Mouse (Mus musculus) hindbrain, embryonic 11.5 days (tissue): ENCODE data around the gene Mid1. TPM values are rescaled to one million over a fixed set of nuclear protein-coding genes. Genes with fewer than 3 reads are reported as not detected.

Source experiments
- ATAC-seq: fragments of 200-750 bp; cut with Nextera tagmentation; 2 replicates; pipeline ENCODE4 v1.8.0; 2017; ENCODE audit warnings: mild to moderate bottlenecking, moderate TSS enrichment, moderate library complexity; ENCODE audit not compliant: low FRiP score
- DNase-seq: peaks from one replicate; pipeline ENCODE4 v3.0.0-alpha.2; 2015; ENCODE audit warnings: low spot score
- H3K27ac ChIP-seq: fragments of 300-500 bp; sonication (generic); 2 replicates; pipeline ENCODE4 v1.5.1; 2014; ENCODE audit warnings: mild to moderate bottlenecking, low read depth, low read length
- H3K27me3 ChIP-seq: fragments of 300-500 bp; sonication (generic); 2 replicates; pipeline ENCODE4 v1.6.1; 2014; ENCODE audit warnings: mild to moderate bottlenecking, low read length, moderate library complexity, mixed read lengths; ENCODE audit not compliant: control insufficient read depth, insufficient read depth
- H3K36me3 ChIP-seq: fragments of 300-500 bp; sonication (generic); 2 replicates; pipeline ENCODE4 v1.6.1; 2014; ENCODE audit warnings: mild to moderate bottlenecking, low read length, moderate library complexity, mixed read lengths; ENCODE audit not compliant: control insufficient read depth, insufficient read depth
- H3K4me1 ChIP-seq: fragments of 300-500 bp; sonication (generic); replicated peaks from 2 replicates; pipeline ENCODE4 v1.6.1; 2014; ENCODE audit warnings: low read length, mixed read lengths; ENCODE audit not compliant: control insufficient read depth, insufficient read depth
- H3K4me2 ChIP-seq: fragments of 300-500 bp; sonication (generic); replicated peaks from 2 replicates; pipeline ENCODE4 v1.6.1; 2014; ENCODE audit warnings: mild to moderate bottlenecking, low read depth, low read length
- H3K4me3 ChIP-seq: fragments of 300-500 bp; sonication (generic); 2 replicates; pipeline ENCODE4 v1.5.1; 2014; ENCODE audit warnings: low read depth, low read length
- H3K9ac ChIP-seq: fragments of 300-500 bp; sonication (generic); 2 replicates; pipeline ENCODE4 v1.6.1; 2014; ENCODE audit warnings: low read depth, low read length
- H3K9me3 ChIP-seq: fragments of 300-500 bp; sonication (generic); 2 replicates; pipeline ENCODE4 v1.6.1; 2016; ENCODE audit warnings: low read length; ENCODE audit not compliant: control insufficient read depth
- WGBS: fragments of 180-500 bp; shearing (Covaris S2); extraction: QIAGEN DNeasy Blood & Tissue Kit; methylation state at CpG from one replicate; pipeline ENCODE4 v1.1.7; 2014; 5-methylcytosine and 5-hydroxymethylcytosine counted together
- polyA plus RNA-seq: library from polyadenylated mRNA; unstranded; fragments of >200 nt; fragmentation: Nextera tagmentation; extraction: Ambion mirVana; gene quantifications from 2 replicates; pipeline ENCODE4 v1.2.1, GENCODE M21; 2014

Mid1 gene
- polyA plus RNA-seq, 1 experiment from 2014 or later: 24.6 TPM

DNA sequence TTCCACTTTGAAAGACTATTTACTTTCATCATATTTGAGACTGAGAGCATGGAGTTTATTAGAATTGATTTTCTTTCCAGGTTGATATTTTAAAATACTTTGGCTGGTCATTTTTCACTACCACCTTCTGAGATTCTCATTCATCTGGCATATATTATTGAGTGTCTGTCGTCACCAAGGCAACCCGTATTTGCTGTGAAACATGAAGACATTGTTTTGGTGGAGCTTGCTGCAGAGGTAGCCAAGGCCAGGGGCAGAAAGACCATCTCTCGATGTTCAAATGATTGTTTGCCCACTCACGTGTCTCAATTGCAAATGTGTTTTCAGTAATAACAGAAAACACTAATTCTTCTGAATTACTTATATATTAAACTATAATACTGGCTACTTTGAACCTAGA lies 145.1 kb downstream of the Mid1 start:
- Histone ChIP-seq H3K9ac (no peak overlapping the region), H3K4me1 (no peaks in the 10 kb centered on the region), H3K4me2 (0 out of 2 replicates have a peak overlapping the region, but pooled peaks have one; percentile 18), H3K36me3 (no peaks in the 10 kb centered on the region), H3K27ac (no peak overlapping the region), H3K27me3 (no peaks in the 10 kb centered on the region), H3K9me3 (no peaks in the 10 kb centered on the region), H3K4me3 (no peak overlapping the region)
- ATAC-seq (peak; percentile 72), DNase-seq (peak; percentile 38)
- 33% methylated on average over 4 of the region's 4 CpGs for WGBS

DNA sequence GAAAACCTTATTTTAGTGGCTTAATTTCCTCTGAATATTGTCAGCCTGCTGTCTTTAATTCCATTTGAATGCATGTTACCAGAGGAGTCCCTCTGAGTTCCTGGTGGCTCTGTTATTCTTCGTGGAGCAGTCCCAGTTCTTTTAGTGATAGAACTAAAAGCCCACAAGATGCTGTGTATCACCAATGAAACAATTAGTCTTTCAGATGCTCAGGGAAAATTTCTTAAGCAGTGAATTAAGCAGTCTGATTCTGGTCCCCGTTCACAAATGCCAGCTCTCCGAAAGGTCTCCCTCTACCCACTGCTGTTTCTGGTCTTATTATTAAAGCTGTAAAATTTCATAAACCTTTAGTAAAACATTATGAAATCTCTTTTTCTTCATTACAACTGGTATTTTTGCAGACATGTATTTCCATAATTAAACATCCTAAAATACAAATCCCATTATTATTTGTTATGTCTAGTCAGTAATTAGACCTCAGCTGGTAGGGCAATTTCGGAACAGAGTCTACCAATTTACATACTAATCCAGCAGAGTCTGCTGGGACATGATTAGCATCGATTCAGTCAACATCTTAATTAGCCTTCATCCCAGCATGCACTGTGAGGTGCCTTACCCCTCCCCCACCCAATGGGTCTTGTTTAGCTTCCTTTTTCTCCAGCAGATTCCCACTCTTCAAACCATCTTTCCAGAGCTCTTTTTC lies 153.1 kb downstream of the Mid1 start:
- 42% methylated on average over 5 of the region's 5 CpGs for WGBS
- no peak overlapping the region for H3K4me3 ChIP-seq
- H3K36me3 ChIP-seq: no peaks in the 10 kb centered on the region
- H3K9ac ChIP-seq: no peak overlapping the region
- DNase-seq: no peak
- no peak overlapping the region for H3K4me2 ChIP-seq
- no peaks in the 10 kb centered on the region for H3K4me1 ChIP-seq
- no peaks in the 10 kb centered on the region for H3K9me3 ChIP-seq
- H3K27ac ChIP-seq: peak overlapping the region; percentile 30; the same call in 1 of the 2 replicates
- peak; percentile 81; the same call in 1 of the 2 replicates for ATAC-seq
- H3K27me3 ChIP-seq: no peaks in the 10 kb centered on the region

DNA sequence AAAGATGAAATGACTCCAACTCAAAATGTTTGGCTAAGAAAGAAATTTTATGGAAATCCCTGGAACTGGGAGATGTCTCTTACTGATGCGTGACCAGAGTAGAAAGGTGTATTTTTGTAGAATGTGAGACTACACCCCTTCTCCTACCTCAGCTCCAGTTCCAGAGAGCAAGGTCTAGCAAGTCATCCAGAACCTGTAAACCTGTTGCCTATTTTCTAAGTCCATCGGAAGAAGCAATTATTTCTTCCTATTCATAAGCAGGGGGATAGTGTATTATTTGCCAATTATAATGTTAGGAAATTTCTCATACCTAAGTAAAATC lies 153.6 kb downstream of the Mid1 start:
- Histone ChIP-seq H3K9ac (no peak overlapping the region), H3K4me1 (no peaks in the 10 kb centered on the region), H3K4me2 (no peak overlapping the region), H3K4me3 (no peak overlapping the region), H3K27ac (no peak overlapping the region), H3K36me3 (no peaks in the 10 kb centered on the region), H3K27me3 (no peaks in the 10 kb centered on the region), H3K9me3 (no peaks in the 10 kb centered on the region)
- WGBS: 94% methylated on average over 2 of the region's 2 CpGs
- no peak for DNase-seq
- no peak for ATAC-seq

GRCm38 (mm10) chrX:169843267-169843666 lies 158.3 kb downstream of the Mid1 start:
- DNase-seq: no peak
- no peak for ATAC-seq
- Histone ChIP-seq H3K9me3 (no peaks in the 10 kb centered on the region), H3K4me3 (no peak overlapping the region), H3K27me3 (no peaks in the 10 kb centered on the region), H3K4me2 (no peak overlapping the region), H3K4me1 (no peaks in the 10 kb centered on the region), H3K27ac (no peak overlapping the region), H3K9ac (no peak overlapping the region), H3K36me3 (no peaks in the 10 kb centered on the region)
- 52% methylated on average over 1 of the region's 1 CpGs for WGBS

GRCm38 (mm10) chrX:169844150-169844772 lies 159.3 kb downstream of the Mid1 start:
- WGBS: 26% methylated on average over 5 of the region's 5 CpGs
- no peaks in the 10 kb centered on the region for H3K36me3 ChIP-seq
- DNase-seq (peak; percentile 60), ATAC-seq (peak; percentile 91)
- no peak overlapping the region for H3K4me2 ChIP-seq
- peak overlapping the region; percentile 12 for H3K27ac ChIP-seq
- no peak overlapping the region for H3K4me3 ChIP-seq
- H3K9me3 ChIP-seq: no peaks in the 10 kb centered on the region
- H3K9ac ChIP-seq: no peak overlapping the region
- H3K4me1 ChIP-seq: no peaks in the 10 kb centered on the region
- no peaks in the 10 kb centered on the region for H3K27me3 ChIP-seq

GRCm38 (mm10) chrX:169846187-169846586 lies 161.2 kb downstream of the Mid1 start:
- WGBS: 47% methylated on average over 3 of the region's 3 CpGs
- H3K36me3 ChIP-seq: no peaks in the 10 kb centered on the region
- 0 out of 2 replicates have a peak overlapping the region, but pooled peaks have one; percentile 17 for H3K27ac ChIP-seq
- no peak overlapping the region for H3K9ac ChIP-seq
- DNase-seq (no peak), ATAC-seq (no peak)
- no peaks in the 10 kb centered on the region for H3K9me3 ChIP-seq
- H3K27me3 ChIP-seq: 0 out of 2 replicates have a peak, but pooled peaks cover 2% of the 10 kb centered on the region
- H3K4me2 ChIP-seq: no peak overlapping the region
- no peak overlapping the region for H3K4me3 ChIP-seq
- H3K4me1 ChIP-seq: no peaks in the 10 kb centered on the region

GRCm38 (mm10) chrX:169861194-169861720 lies 176.3 kb downstream of the Mid1 start:
- H3K9me3 ChIP-seq: no peaks in the 10 kb centered on the region
- H3K4me3 ChIP-seq: no peak overlapping the region
- H3K4me2 ChIP-seq: no peak overlapping the region
- H3K9ac ChIP-seq: no peak overlapping the region
- no peaks in the 10 kb centered on the region for H3K4me1 ChIP-seq
- H3K36me3 ChIP-seq: no peaks in the 10 kb centered on the region
- H3K27ac ChIP-seq: no peak overlapping the region
- ATAC-seq: no peak
- no peak for DNase-seq
- H3K27me3 ChIP-seq: 0 out of 2 replicates have a peak, but pooled peaks cover 2% of the 10 kb centered on the region
- WGBS: 57% methylated on average over 2 of the region's 2 CpGs

DNA sequence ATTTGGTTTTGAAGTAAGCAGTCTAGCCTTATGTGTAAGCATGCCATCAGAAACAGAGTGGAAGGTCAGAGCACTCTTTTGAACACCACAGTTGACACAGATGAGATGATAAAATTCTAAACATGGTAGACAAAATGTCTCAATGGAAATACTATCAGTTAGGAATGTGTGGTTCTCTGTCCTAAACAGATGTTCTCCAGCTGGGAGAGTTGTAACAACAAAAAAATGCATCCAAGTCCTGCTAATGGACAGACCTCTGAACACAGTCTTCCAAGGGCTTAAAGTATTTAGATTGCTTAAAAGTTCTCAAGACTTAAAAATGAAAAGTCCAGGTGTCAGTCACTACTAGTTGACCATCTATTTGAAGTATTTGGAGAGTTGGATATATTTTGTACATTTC lies 177.4 kb downstream of the Mid1 start:
- H3K4me1 ChIP-seq: no peaks in the 10 kb centered on the region
- no peak overlapping the region for H3K9ac ChIP-seq
- no peak overlapping the region for H3K27ac ChIP-seq
- no peaks in the 10 kb centered on the region for H3K9me3 ChIP-seq
- no peak overlapping the region for H3K4me3 ChIP-seq
- no peak for ATAC-seq
- 0 out of 2 replicates have a peak, but pooled peaks cover 2% of the 10 kb centered on the region for H3K27me3 ChIP-seq
- no peak overlapping the region for H3K4me2 ChIP-seq
- no peaks in the 10 kb centered on the region for H3K36me3 ChIP-seq
- DNase-seq: no peak

DNA sequence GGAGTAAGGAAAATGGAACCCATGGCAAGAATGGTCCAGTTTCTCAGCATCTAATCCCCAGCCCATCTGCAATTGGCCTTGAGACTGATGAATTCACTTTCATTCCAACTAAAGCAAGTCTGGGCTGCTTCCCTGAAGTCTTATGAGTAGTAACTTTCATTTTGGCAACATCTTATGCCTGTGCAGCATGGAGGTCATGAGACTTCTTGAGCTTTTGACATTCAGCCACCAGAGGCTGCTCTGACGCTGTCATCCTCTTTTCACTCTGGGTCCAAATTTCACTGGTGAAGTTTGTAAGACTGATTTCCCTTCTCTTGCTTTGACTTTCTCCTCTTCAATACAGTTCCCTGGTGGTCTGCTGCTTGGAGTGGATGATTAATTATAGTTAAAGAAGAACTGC lies 177.8 kb downstream of the Mid1 start:
- Histone ChIP-seq H3K4me1 (no peaks in the 10 kb centered on the region), H3K36me3 (no peaks in the 10 kb centered on the region), H3K4me3 (no peak overlapping the region), H3K4me2 (no peak overlapping the region), H3K9ac (no peak overlapping the region), H3K27me3 (0 out of 2 replicates have a peak, but pooled peaks cover 2% of the 10 kb centered on the region), H3K9me3 (no peaks in the 10 kb centered on the region), H3K27ac (no peak overlapping the region)
- DNase-seq (no peak), ATAC-seq (no peak)
- 30% methylated on average over 1 of the region's 1 CpGs for WGBS
